Mouse (Mus musculus) G1E (cell line): ENCODE measurements around the gene Ppp1r9a.

Source experiments
- CTCF ChIP-seq: IDR thresholded peaks from 2 replicates; pipeline ENCODE4 v1.5.1; 2012; ENCODE audit warnings: low read depth, low read length, inconsistent platforms, mixed read lengths
- POLR2AphosphoS5 ChIP-seq: IDR thresholded peaks from 2 replicates; pipeline ENCODE4 v1.6.1; 2012; ENCODE audit warnings: low read depth, low read length, inconsistent platforms; ENCODE audit not compliant: insufficient replicate concordance
- TAL1 ChIP-seq: conservative IDR thresholded peaks from 2 replicates; pipeline ENCODE4 v1.6.1; 2012; ENCODE audit warnings: low read depth, low read length, inconsistent platforms, mixed read lengths

DNA sequence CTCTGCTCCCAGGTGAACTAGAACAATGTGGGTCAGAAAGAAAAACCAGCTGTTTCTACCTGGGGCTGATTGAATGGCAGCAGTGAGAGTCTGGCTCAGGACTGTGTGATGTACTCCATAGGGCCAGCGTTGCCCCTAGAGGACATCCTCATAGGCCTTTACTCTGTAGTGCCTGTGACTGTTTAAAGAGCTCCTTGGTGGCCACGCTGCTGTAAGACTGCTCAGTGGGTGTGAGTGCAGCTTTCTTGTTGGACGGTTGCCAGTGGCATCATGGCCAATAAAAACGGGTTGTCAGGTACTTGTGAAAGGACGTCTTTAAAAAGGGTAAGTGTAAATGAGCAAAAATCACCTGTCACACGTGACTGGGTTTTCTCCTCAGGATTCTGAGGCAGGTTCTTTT lies 70.1 kb downstream of the Ppp1r9a start:
- TF ChIP-seq POLR2AphosphoS5 = no peak
- no peak for TF ChIP-seq CTCF
- TF ChIP-seq TAL1 = no peak
